Mouse (Mus musculus) midbrain, embryonic 14.5 days (tissue): Measurements from ENCODE around the gene Kifc1. TPM values are rescaled to one million over a fixed set of nuclear protein-coding genes. Genes with fewer than 3 reads are reported as not detected.
"Not testable (repeated sequence)": the region's sequence is repeated elsewhere in the genome, so short reads cannot be mapped to it uniquely, and the experiment has no call there.

Experiments
- ATAC-seq: fragments of 200-750 bp; cut with Nextera tagmentation; 2 replicates; pipeline ENCODE4 v1.8.0; 2017; ENCODE audit warnings: moderate number of reproducible peaks, moderate library complexity; ENCODE audit not compliant: low FRiP score, low TSS enrichment
- DNase-seq: peaks from one replicate; pipeline ENCODE4 v3.0.0-alpha.2; 2015
- H3K27ac ChIP-seq: fragments of 300-500 bp; sonication (generic); replicated peaks from 2 replicates; pipeline ENCODE4 v1.5.1; 2014; ENCODE audit warnings: mild to moderate bottlenecking, low read depth, low read length, moderate library complexity
- H3K27me3 ChIP-seq: fragments of 300-500 bp; sonication (generic); 2 replicates; pipeline ENCODE4 v1.6.1; 2014; ENCODE audit warnings: low read length, control low read depth, mixed read lengths; ENCODE audit not compliant: control insufficient read depth, insufficient read depth
- H3K36me3 ChIP-seq: fragments of 300-500 bp; sonication (generic); 2 replicates; pipeline ENCODE4 v1.6.1; 2014; ENCODE audit warnings: low read length, control low read depth; ENCODE audit not compliant: control insufficient read depth, insufficient read depth
- H3K4me1 ChIP-seq: fragments of 300-500 bp; sonication (generic); 2 replicates; pipeline ENCODE4 v1.6.1; 2014; ENCODE audit warnings: mild to moderate bottlenecking, antibody characterized with exemption, low read length, control low read depth; ENCODE audit not compliant: control insufficient read depth, insufficient read depth
- H3K4me2 ChIP-seq: fragments of 300-500 bp; sonication (generic); 2 replicates; pipeline ENCODE4 v1.6.1; 2014; ENCODE audit warnings: mild to moderate bottlenecking, low read length, moderate library complexity
- H3K4me3 ChIP-seq: fragments of 300-500 bp; sonication (generic); replicated peaks from 2 replicates; pipeline ENCODE4 v1.5.1; 2014; ENCODE audit warnings: low read depth, low read length
- H3K9ac ChIP-seq: fragments of 300-500 bp; sonication (generic); replicated peaks from 2 replicates; pipeline ENCODE4 v1.6.1; 2014; ENCODE audit warnings: mild to moderate bottlenecking, low read length, moderate library complexity
- H3K9me3 ChIP-seq: fragments of 300-500 bp; sonication (generic); 2 replicates; pipeline ENCODE4 v1.6.1; 2016; ENCODE audit warnings: low read length, control low read depth, mixed read lengths; ENCODE audit not compliant: control insufficient read depth
- WGBS: fragments of 180-500 bp; shearing (Covaris S2); extraction: QIAGEN DNeasy Blood & Tissue Kit; methylation state at CpG from one replicate; pipeline ENCODE4 v1.1.7; 2014; 5-methylcytosine and 5-hydroxymethylcytosine counted together
- polyA plus RNA-seq: library from polyadenylated mRNA; unstranded; fragments of >200 nt; fragmentation: Nextera tagmentation; extraction: Ambion mirVana; gene quantifications from 2 replicates; pipeline ENCODE4 v1.2.1, GENCODE M21; 2014

Gene Kifc1
- polyA plus RNA-seq, 1 experiment from 2014 or later: 2.2 TPM

- no peaks in the 10 kb centered on the region for H3K9me3 ChIP-seq
- no peaks in the 10 kb centered on the region for H3K27me3 ChIP-seq
- no peak overlapping the region for H3K27ac ChIP-seq
- 84% methylated on average over 4 of the region's 4 CpGs for WGBS
- no peak overlapping the region for H3K9ac ChIP-seq
- H3K4me1 ChIP-seq: no peaks in the 10 kb centered on the region
- no peak overlapping the region for H3K4me3 ChIP-seq
- DNase-seq (no peak), ATAC-seq (no peak)
- H3K4me2 ChIP-seq: no peak overlapping the region
- no peaks in the 10 kb centered on the region for H3K36me3 ChIP-seq
Observed at GRCm38 (mm10) chr17:33899642-33900041, 9.2 kb upstream of the Kifc1 start.

- H3K4me1 ChIP-seq, H3K27ac ChIP-seq, H3K4me3 ChIP-seq, H3K27me3 ChIP-seq, H3K36me3 ChIP-seq, DNase-seq, H3K4me2 ChIP-seq, H3K9me3 ChIP-seq, H3K9ac ChIP-seq, ATAC-seq: not testable (repeated sequence)
- 89% methylated on average over 4 of the region's 4 CpGs for WGBS
Observed at GRCm38 (mm10) chr17:33898193-33898592, 7.7 kb upstream of the Kifc1 start.

- Histone ChIP-seq H3K4me2 (no peak overlapping the region), H3K9me3 (no peaks in the 10 kb centered on the region), H3K4me3 (no peak overlapping the region), H3K36me3 (no peaks in the 10 kb centered on the region), H3K4me1 (no peaks in the 10 kb centered on the region), H3K9ac (no peak overlapping the region), H3K27me3 (no peaks in the 10 kb centered on the region), H3K27ac (no peak overlapping the region)
- 42% methylated on average over 6 of the region's 6 CpGs for WGBS
- ATAC-seq (no peak), DNase-seq (peak; percentile 78)
Observed at GRCm38 (mm10) chr17:33897114-33897794, 6.8 kb upstream of the Kifc1 start.

- H3K27ac ChIP-seq, ATAC-seq: not testable (repeated sequence)
Observed at GRCm38 (mm10) chr17:33893011-33893410, 2.5 kb upstream of the Kifc1 start.

GRCm38 (mm10) chr17:33892429-33892828 lies 2.0 kb upstream of the Kifc1 start:
- H3K27me3 ChIP-seq: no peaks in the 10 kb centered on the region
- ATAC-seq (no peak), DNase-seq (no peak)
- H3K9me3 ChIP-seq: no peaks in the 10 kb centered on the region
- no peaks in the 10 kb centered on the region for H3K4me1 ChIP-seq
- no peak overlapping the region for H3K4me2 ChIP-seq
- no peak overlapping the region for H3K4me3 ChIP-seq
- H3K27ac ChIP-seq: no peak overlapping the region
- no peaks in the 10 kb centered on the region for H3K36me3 ChIP-seq
- no peak overlapping the region for H3K9ac ChIP-seq
- 10% methylated on average over 7 of the region's 7 CpGs for WGBS

More at GRCm38 (mm10) chr17:33893011-33893410, 2.5 kb upstream of the Kifc1 start:
- not testable (repeated sequence) for H3K4me2 ChIP-seq, H3K4me1 ChIP-seq, H3K36me3 ChIP-seq, H3K4me3 ChIP-seq, H3K9me3 ChIP-seq, DNase-seq, H3K27me3 ChIP-seq, H3K9ac ChIP-seq
- 72% methylated on average over 4 of the region's 4 CpGs for WGBS

- H3K9me3 ChIP-seq, H3K36me3 ChIP-seq, H3K27me3 ChIP-seq: not testable (repeated sequence)
Observed at GRCm38 (mm10) chr17:33891892-33892291, 1.4 kb upstream of the Kifc1 start.

GRCm38 (mm10) chr17:33891357-33891756 lies 896 bp upstream of the Kifc1 start:
- no peak for DNase-seq
- Histone ChIP-seq H3K27me3 (no peaks in the 10 kb centered on the region), H3K4me1 (no peaks in the 10 kb centered on the region), H3K9ac (no peak overlapping the region), H3K27ac (no peak overlapping the region), H3K4me3 (no peak overlapping the region), H3K36me3 (no peaks in the 10 kb centered on the region), H3K9me3 (no peaks in the 10 kb centered on the region), H3K4me2 (no peak overlapping the region)
- 75% methylated on average over 2 of the region's 2 CpGs for WGBS
- no peak for ATAC-seq

More at GRCm38 (mm10) chr17:33891892-33892291, 1.4 kb upstream of the Kifc1 start:
- not testable (repeated sequence) for DNase-seq, H3K27ac ChIP-seq, H3K4me3 ChIP-seq, H3K4me1 ChIP-seq, H3K4me2 ChIP-seq, ATAC-seq, H3K9ac ChIP-seq
- 70% methylated on average over 6 of the region's 6 CpGs for WGBS

GRCm38 (mm10) chr17:33889941-33890532 lies 424 bp downstream of the Kifc1 start:
- not testable (repeated sequence) for DNase-seq, H3K36me3 ChIP-seq, H3K4me1 ChIP-seq, H3K9me3 ChIP-seq, H3K27me3 ChIP-seq, H3K27ac ChIP-seq
- ATAC-seq: peak; percentile 29; the same call in 1 of the 2 replicates
- Histone ChIP-seq H3K4me2 (peak overlapping the region; percentile 67), H3K9ac (peak overlapping the region; percentile 45; the same call in 1 of the 2 replicates), H3K4me3 (peak overlapping the region; percentile 54)
- WGBS: under 1% methylated on average over 44 of the region's 44 CpGs

GRCm38 (mm10) chr17:33888230-33888629 lies 2.2 kb downstream of the Kifc1 start:
- not testable (repeated sequence) for H3K36me3 ChIP-seq, DNase-seq, H3K27ac ChIP-seq

More at GRCm38 (mm10) chr17:33888230-33888629, 2.2 kb downstream of the Kifc1 start:
- not testable (repeated sequence) for H3K4me3 ChIP-seq, H3K9ac ChIP-seq, H3K27me3 ChIP-seq, H3K4me1 ChIP-seq, H3K4me2 ChIP-seq, H3K9me3 ChIP-seq, ATAC-seq
